Mouse (Mus musculus) spleen, embryonic (tissue): Measurements from ENCODE around the gene Pde2a.

Source experiments
- CTCF ChIA-PET: fragments of 350-600 bp; sonication (Branson Sonifier 250); formaldehyde crosslinking; loops from one replicate; lab custom pipeline; 2022; lab: Charles Lee

The Pde2a gene

GRCm38 (mm10) chr7:101397175-101397574 is 24.3 kb upstream of the Pde2a start:
- CTCF ChIA-PET, result interaction anchor here (0.7 kb wide), 1 partner anchor 105 kb away, joined by 8 read pairs; no protein-coding TSS in a partner anchor

- CTCF ChIA-PET, result no interaction called here
Observed at GRCm38 (mm10) chr7:101401510-101401909, 20.0 kb upstream of the Pde2a start.

- CTCF ChIA-PET, result interaction anchor here (1.1 kb wide), 1 partner anchor 9 kb away, joined by 3 read pairs; no protein-coding TSS in a partner anchor
Observed at GRCm38 (mm10) chr7:101403831-101404230, 17.7 kb upstream of the Pde2a start.

DNA sequence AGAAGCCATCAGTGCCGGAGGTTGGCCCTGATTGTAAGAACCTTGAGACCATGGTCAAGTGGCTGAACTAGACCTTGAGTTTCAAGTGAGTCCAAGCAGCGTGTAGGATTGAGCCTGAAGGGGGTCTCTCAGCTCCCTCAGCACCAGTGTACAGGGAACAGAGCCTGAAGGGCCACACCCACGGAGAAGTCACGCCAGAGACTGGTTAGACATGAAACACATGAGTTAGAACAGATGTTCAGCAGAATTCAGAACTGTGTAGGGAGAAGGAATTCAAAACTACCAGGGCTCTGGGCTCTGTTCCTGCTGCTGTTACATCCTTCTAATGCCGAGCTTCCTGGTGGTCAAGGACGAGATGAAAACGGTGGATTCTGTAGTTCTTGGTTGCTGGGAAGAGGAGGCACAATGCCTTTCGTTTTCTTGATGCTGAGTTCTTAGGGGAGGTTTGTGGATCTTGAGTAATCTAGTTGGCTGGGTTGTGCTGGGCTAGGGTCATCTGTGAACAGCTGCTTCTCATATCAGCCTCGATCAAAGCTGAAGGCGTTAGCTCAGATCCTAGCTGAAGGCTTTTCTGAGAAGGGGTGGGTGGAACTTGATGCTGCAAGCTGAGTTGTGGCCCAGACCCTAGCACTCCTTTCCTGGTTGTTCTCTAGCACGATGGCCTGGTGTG is 11.1 kb upstream of the Pde2a start, which contains the start of gene Gm45837:
TSS of gene Gm45837 (plus strand) at position 620 of the 670 bp plus-strand sequence.
- CTCF ChIA-PET, result no interaction called here

GRCm38 (mm10) chr7:101412796-101413195 is 8.7 kb upstream of the Pde2a start:
- CTCF ChIA-PET, result interaction anchor here (0.6 to 1.1 kb wide), 5 partner anchors 10 to 112 kb away, joined by 3 read pairs; no protein-coding TSS in a partner anchor

- CTCF ChIA-PET, result no interaction called here
Observed at GRCm38 (mm10) chr7:101414209-101414608, 7.3 kb upstream of the Pde2a start.

DNA sequence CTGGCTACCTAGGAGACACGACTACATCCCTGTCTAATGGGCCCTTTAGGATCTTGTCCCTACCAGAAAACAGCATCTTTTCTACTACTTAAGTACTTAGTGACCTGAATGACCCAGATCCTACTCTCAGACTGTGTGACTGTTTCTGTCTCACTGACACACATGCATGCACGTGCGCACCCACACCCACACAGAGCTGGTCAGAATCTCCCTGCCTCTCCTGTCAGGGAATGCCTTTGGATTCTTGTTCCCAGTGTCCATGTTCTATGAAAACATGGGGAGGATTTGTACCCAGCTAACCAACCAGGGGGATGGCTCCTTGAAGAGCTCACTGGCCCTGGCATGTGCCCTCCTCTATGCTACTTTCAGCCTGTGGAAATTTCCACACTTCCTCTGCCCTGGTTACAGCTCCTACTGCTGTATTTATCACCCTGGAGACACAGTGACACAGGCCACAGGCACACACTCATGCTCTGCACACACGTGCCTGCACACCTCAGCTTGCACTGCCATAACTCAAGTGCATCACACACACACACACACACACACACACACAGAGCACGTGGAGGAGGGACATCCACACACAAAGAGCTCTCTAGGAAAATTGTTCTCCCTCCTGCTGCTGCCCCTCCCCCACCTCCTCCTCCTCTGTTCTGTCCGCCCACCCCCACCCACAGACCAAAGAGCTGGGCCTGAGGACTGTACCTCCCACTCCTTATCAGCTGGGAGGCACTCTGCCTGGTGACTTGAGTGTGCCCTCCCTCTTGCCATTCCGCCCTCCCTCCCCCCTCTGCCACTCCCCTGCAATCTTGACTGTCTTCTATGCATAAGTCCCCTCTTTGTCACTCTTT is 6.6 kb upstream of the Pde2a start:
- CTCF ChIA-PET, result no interaction called here

- CTCF ChIA-PET, result no interaction called here
Observed at GRCm38 (mm10) chr7:101415512-101416100, 5.9 kb upstream of the Pde2a start.

- CTCF ChIA-PET, result no interaction called here
Observed at GRCm38 (mm10) chr7:101416391-101416790, 5.1 kb upstream of the Pde2a start.

DNA sequence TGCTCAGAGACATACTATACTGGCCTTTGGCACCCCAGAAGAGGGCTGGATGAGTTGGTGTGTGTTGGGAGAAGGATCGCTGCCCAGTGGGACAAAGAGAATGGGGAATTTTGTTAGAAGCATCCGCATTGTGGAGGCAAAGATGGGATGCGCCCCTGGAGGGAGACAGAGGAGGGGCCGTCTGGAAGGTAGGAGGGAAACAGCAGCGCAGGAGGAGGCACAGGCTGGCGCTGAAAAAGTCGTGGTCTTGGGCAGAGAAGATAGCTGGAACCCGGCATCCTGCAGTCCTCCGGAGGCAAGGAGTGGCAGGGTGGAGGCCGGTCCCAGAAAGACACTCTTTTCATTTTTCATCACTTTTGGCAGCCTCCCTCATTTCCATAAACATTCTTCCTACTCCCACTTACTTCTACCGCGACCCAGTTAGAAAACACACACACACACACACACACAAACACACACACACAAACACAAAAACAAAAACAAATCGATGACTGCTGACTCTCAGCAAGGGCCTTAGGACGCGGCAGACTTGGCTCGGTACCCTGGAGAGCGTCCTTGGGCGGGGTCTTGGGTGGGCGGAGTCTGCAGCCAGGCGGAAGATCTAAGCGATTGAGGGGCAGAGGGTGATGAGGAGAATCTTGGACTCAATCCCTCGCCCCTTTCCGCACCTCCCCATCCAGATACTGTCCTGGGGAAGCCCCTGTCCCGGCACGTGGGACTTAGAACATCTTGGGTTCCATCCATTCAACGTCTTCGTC is 2.3 kb upstream of the Pde2a start:
- CTCF ChIA-PET, result no interaction called here

DNA sequence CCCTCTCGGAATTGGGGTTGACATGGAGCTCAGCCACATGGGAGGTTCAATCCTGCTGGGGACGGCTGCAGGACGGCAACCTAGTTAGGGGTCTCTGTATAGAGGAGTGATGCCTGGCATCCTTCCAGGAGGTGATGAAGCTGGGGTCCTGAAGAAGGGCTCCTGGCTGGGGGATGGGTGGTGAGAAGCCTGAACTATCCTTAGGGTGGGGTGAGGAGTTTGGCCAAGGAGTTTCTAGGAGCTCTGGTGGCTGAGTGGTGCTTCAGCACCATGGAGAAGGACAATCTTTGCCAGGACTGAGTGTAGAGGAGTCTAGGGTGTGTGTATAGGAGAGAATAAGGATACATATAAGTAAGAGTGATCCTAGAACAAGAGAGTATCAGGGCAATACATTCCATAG is 578 bp downstream of the Pde2a start:
- CTCF ChIA-PET, result no interaction called here

DNA sequence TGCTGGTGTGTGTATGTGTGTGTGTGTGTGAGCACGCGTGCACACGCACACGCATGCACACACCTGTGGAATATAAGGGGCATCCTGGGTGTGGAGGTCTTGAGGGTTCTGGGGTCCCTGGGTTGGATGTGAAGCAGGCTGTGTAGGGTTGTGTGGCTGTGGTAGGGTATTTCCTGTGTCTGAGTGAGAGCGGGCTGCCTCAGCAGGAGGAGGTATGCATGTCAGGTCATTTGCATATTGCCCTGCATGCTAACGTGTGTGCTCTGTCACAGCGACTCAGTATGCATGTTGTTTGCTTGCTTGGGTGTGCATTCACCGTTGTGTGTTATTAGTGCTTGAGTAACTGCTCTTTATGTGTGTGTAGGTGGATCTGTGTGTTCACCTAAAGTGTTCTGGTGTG is 1.2 kb downstream of the Pde2a start:
- CTCF ChIA-PET, result no interaction called here

GRCm38 (mm10) chr7:101423970-101424369 is 2.5 kb downstream of the Pde2a start:
- CTCF ChIA-PET, result interaction anchor here (0.6 kb wide), 1 partner anchor 437 kb away, joined by 4 read pairs; no protein-coding TSS in a partner anchor

DNA sequence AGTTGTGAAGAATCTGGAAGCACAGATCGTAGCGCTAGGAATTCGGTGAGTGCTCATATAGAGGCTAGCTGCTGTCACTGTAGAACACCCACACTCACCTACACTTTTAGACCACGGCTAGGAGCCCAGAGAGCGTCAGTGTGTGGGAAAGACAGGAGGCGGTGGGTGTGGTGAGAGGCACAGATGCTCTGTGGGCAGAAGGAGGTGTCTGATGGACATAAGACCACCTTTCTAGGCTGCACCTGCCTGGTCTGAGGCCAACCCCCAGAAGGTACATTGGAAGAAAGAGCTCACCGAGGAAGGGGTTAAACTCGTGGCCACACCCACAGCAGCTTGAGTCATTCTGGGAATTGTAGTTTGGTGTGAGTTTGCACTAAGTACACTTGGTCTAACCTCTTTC is 5.2 kb downstream of the Pde2a start:
- CTCF ChIA-PET, result interaction anchor here (0.6 to 1.4 kb wide), 2 partner anchors 20 to 1070 kb away, joined by 3 to 5 read pairs; no protein-coding TSS in a partner anchor

DNA sequence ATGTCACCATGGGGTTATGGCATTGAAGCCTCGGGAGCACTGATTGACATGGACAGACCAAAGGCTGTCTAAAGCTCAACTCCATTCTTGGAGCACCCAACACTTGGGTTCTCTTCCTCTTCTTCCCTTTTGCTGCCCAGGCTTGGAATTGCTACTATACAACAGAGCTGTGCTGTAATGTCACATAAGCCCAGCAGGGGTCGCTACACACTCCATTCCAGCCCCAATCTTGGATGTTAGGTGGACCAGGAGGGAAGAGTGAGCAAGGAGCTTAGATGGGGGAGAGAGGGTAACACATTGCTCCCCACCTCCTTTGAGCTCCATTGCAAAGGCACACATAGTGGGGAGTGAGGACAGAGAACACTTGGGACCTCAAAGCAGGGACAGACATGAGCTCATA is 6.2 kb downstream of the Pde2a start:
- CTCF ChIA-PET, result interaction anchor here (0.8 to 1.5 kb wide), 2 partner anchors 75 to 111 kb away, joined by 4 to 10 read pairs; no protein-coding TSS in a partner anchor

DNA sequence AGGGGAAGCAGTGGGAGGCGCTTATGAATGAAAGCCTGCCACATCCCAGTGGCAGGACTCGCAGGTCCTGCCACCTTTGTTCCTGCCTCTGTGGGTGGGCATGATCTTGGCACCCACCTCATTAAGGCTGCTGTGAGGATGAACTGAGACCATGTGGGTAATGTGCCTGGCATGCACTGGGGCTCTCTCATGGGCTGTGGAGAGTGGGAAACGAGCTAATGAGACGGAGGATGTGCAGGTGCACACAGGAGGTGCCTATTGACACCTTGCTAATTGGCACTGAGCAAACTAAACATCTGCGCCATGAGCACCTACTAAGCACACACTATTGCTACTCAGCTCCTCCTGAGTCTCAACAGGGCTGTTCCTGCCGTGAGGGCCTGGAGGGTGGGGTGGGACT is 13.5 kb downstream of the Pde2a start:
- CTCF ChIA-PET, result interaction anchor here (0.6 kb wide), 2 partner anchors 57 to 505 kb away, joined by 3 to 4 read pairs; no protein-coding TSS in a partner anchor

GRCm38 (mm10) chr7:101437876-101438275 is 16.4 kb downstream of the Pde2a start:
- CTCF ChIA-PET, result no interaction called here

- CTCF ChIA-PET, result no interaction called here
Observed at GRCm38 (mm10) chr7:101443093-101443492, 21.6 kb downstream of the Pde2a start.

DNA sequence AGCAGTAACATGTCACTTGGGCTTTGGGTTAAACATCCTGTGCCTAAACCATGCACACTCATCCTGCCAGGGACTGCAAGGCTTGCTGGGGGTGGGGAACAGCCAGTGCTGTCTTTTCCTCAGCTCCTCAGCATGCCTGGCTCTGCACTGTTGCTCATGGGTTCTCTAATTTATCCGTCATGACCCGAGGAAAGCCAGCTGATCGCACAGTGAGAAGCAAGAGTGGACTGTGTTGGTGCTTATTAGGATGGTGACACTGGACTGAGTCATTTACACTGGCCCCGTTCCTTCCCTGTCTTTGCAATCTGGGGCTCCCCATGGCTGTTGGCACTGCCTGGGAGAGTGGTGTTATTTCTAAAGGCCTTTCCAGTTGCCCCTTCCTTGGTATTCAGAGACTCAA is 22.7 kb downstream of the Pde2a start:
- CTCF ChIA-PET, result no interaction called here

DNA sequence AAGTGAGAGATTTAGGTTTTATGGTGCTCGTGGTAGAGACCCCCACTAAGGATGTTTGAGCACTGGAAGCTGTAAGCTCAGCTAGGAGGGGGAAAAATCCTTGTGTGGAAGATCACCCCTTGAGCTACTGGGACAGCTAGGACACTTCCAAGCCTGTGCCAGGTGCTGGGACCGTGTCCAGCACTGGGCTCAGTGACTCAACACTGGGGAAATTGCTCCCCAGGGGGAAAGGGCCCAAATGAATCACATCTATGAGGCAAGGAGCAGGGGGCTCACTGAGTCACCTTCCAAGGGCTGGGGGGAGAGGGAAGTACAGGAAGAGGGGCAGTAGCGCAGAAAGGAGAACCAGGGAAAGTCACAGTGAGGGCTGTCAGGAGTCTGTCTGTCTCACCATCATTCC is 28.4 kb downstream of the Pde2a start:
- CTCF ChIA-PET, result interaction anchor here (0.5 to 1.3 kb wide), 3 partner anchors 50 to 81 kb away, joined by 3 to 5 read pairs (median 4); no protein-coding TSS in a partner anchor
